Mouse (Mus musculus): Measurements from ENCODE around the gene Ckb. TPM values are rescaled to one million over a fixed set of nuclear protein-coding genes. Genes with fewer than 3 reads are reported as not detected.

Ckb gene
- total RNA-seq, 2 experiments from 2014 or later = 966 to 1,046 TPM

DNA sequence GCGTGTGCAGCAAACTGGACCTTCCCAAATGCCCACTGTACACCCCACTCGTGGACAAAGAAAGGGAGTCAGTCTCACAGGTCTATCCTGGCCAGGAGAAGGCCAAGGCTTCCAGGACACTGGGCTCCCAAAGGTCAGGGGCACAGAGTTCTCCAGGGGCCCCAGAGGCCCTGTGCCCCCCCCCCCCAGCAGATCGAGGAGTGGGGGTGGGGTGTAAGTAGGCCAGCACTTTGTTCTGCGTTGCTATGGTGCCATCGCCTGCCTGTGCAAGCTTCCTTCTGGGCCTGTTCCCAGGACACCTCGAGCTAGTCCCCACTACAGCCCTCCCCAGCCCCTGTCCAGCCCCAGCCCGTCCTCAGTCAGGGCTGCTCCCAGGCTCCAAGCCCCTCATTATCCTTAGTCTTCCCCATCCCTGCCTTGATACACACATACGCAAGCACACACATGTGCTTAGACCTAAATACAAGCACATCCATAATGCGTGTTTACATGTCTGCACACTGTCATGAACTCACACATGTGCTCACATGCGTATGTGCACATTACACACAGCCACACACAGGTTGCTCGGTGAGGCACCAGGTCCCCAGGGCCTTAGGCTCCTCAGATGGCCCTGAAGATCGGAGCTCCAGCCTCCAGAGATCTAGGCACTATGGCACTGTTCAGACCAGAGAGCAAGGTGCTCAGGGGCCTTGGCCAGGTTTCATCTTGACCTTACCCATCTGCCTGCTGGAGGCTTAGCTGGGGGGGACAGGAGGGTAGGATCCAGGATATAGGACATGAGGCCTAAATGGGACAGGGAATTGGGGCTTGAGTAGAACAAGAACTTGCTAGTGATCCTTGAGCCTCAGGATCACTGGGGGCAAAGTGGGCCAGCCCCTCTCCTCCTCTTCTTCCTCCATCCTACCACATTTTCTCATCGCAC lies 23.0 kb upstream of the Ckb start:
- intact Hi-C loops (cut with DNase I) = loop anchor here (5.0 kb wide), 1 partner anchor 43 kb away; no protein-coding TSS in a partner anchor
- DNase-seq (ENCODE audit: extremely low spot score in 1 of 2, low spot score in 2 of 2) = peak; percentile 75 to 80

DNA sequence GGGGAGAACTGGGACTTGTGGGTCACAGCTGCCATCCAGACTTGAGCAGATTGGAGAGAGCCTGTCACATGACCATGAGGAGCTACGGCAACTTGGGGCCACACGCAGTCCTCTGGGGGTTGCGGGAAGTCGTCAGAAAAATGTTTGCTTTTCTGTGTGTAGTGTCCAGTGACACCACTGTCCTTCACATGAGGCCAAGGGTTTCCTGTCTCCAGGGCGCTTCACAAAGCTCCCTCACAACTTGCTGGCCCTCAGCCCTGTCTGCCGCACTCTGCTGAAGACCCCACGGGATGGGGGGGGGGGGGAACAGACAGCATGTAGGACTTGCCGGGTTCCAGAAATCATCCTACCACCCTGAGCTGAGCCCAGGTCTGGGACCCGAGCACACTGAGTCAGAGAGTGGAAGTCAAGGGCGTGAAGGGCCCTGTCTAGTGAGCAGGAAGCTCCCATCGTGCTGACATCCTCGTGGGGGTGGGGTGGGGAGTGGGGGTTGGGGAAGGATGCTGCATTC lies 22.2 kb upstream of the Ckb start:
- peak in 1 of 2 experiments; percentile 66 for DNase-seq (ENCODE audit: extremely low spot score in 1 of 2, low spot score in 2 of 2)
- intact Hi-C loops (cut with DNase I) = no loop called here

- intact Hi-C loops (cut with DNase I) = no loop called here
- peak; percentile 77 to 85 for DNase-seq (ENCODE audit: extremely low spot score in 1 of 2, low spot score in 2 of 2)
These were observed 21.5 kb upstream of the Ckb start for GRCm38 (mm10) chr12:111693341-111694270.

GRCm38 (mm10) chr12:111692899-111693298 lies 20.8 kb upstream of the Ckb start:
- intact Hi-C loops (cut with DNase I) = no loop called here
- DNase-seq (ENCODE audit: extremely low spot score in 1 of 2, low spot score in 2 of 2) = no peak

- intact Hi-C loops (cut with DNase I) = no loop called here
- peak in 1 of 2 experiments; percentile 86 for DNase-seq (ENCODE audit: extremely low spot score in 1 of 2, low spot score in 2 of 2)
These were observed 19.3 kb upstream of the Ckb start for GRCm38 (mm10) chr12:111691346-111691872.

DNA sequence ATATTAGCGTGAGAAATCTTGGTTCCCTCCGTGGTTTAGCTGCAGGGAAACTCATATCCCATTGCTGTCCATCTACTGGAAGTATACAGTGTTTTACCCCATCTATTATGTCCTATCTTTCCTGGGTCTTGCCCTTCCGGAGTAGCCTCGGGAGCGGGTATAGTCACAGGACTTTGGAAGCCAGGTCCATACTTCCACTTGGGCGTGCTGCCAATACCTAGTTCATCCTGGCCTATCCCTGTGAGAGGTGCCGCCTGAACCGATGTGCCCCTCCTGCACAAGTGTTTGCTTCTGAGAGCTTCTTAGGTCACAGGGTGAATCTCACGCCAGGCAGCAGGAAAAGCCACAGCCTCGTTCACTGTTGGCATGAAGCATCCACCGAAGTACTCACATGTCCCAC lies 17.3 kb upstream of the Ckb start:
- intact Hi-C loops (cut with DNase I) = no loop called here
- peak in 1 of 2 experiments; percentile 49 for DNase-seq (ENCODE audit: extremely low spot score in 1 of 2, low spot score in 2 of 2)

GRCm38 (mm10) chr12:111688069-111688428 lies 15.9 kb upstream of the Ckb start:
- DNase-seq (ENCODE audit: extremely low spot score in 1 of 2, low spot score in 2 of 2) = peak in 1 of 2 experiments; percentile 52
- intact Hi-C loops (cut with DNase I) = no loop called here

GRCm38 (mm10) chr12:111687350-111688068 lies 15.4 kb upstream of the Ckb start:
- intact Hi-C loops (cut with DNase I) = no loop called here
- DNase-seq (ENCODE audit: extremely low spot score in 1 of 2, low spot score in 2 of 2) = peak in 1 of 2 experiments; percentile 87

DNA sequence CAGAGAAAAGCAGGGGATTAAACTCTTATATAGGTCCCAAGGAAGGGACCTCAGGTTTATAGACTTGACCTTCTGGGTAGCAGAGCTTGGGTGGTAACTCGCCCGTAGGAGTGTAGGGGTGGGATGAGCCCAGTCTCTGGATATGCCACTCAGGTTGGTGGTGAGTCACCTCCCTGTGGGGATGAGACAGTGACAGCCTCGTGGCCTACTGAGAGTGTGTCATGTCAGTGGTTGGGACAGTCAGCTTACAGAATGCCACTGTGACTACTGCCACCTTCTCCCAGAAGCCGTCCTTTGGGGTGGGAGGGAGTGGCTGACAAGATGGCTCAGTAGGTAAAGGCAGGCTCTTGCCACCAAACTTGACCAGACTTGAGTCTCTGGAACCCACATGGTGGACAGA lies 14.3 kb upstream of the Ckb start:
- intact Hi-C loops (cut with DNase I) = no loop called here

DNA sequence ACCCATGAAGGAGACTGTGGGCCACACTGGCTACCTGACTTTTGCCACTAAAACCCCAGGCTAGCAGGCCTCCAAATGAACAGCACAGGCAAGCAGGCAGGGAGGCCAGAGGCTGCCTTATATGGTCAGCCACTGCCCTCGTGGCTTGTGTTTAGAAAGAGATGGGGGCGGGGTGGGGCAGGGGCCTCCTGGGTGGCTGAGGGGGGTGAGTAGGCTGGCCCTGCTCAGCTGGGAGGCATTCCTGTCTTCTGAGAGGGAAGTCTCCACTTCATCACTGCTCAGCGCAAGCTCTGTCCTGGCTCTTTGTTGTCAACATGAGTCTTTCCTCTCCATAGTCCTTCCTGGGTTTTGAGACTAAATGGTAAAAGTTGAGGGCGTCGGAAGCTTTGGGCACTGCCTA lies 10.7 kb upstream of the Ckb start:
- intact Hi-C loops (cut with DNase I) = no loop called here
- DNase-seq (ENCODE audit: extremely low spot score in 1 of 2, low spot score in 2 of 2) = peak in 1 of 2 experiments; percentile 47

More for the DNA sequence above, 14.3 kb upstream of the Ckb start:
- DNase-seq (ENCODE audit: extremely low spot score in 1 of 2, low spot score in 2 of 2) = peak in 1 of 2 experiments; percentile 20

- DNase-seq (ENCODE audit: extremely low spot score in 1 of 2, low spot score in 2 of 2) = peak in 1 of 2 experiments; percentile 24
These were observed 9.9 kb upstream of the Ckb start for GRCm38 (mm10) chr12:111682003-111682402.

DNA sequence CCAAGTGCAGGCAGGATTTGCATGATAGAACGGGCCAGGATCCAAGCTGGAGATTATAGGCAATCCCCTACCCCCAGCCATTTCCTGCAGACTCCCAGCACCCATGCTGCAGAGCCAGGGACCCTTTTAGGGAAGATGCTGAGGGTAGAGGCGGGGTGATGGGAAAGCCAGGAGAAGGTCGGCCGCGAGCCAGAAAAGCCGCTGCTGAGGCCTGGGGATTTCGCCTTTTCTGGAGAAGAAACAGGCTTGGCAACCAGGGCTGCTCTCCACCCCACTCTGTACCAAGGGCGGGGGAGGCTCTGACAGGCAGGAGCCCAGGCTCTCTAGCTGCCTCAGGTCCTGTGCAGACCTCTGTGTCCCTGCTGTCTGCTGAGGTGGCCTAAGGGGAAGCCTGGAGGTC lies 9.2 kb upstream of the Ckb start:
- peak in 1 of 2 experiments; percentile 25 for DNase-seq (ENCODE audit: extremely low spot score in 1 of 2, low spot score in 2 of 2)
- intact Hi-C loops (cut with DNase I) = no loop called here

More at GRCm38 (mm10) chr12:111682003-111682402, 9.9 kb upstream of the Ckb start:
- intact Hi-C loops (cut with DNase I) = no loop called here

GRCm38 (mm10) chr12:111680661-111681060 lies 8.5 kb upstream of the Ckb start:
- intact Hi-C loops (cut with DNase I) = no loop called here
- peak in 1 of 2 experiments; percentile 22 for DNase-seq (ENCODE audit: extremely low spot score in 1 of 2, low spot score in 2 of 2)

GRCm38 (mm10) chr12:111678997-111679396 lies 6.9 kb upstream of the Ckb start:
- intact Hi-C loops (cut with DNase I) = no loop called here
- no peak for DNase-seq (ENCODE audit: extremely low spot score in 1 of 2, low spot score in 2 of 2)

- intact Hi-C loops (cut with DNase I) = no loop called here
These were observed 6.5 kb upstream of the Ckb start for GRCm38 (mm10) chr12:111678670-111678933.

DNA sequence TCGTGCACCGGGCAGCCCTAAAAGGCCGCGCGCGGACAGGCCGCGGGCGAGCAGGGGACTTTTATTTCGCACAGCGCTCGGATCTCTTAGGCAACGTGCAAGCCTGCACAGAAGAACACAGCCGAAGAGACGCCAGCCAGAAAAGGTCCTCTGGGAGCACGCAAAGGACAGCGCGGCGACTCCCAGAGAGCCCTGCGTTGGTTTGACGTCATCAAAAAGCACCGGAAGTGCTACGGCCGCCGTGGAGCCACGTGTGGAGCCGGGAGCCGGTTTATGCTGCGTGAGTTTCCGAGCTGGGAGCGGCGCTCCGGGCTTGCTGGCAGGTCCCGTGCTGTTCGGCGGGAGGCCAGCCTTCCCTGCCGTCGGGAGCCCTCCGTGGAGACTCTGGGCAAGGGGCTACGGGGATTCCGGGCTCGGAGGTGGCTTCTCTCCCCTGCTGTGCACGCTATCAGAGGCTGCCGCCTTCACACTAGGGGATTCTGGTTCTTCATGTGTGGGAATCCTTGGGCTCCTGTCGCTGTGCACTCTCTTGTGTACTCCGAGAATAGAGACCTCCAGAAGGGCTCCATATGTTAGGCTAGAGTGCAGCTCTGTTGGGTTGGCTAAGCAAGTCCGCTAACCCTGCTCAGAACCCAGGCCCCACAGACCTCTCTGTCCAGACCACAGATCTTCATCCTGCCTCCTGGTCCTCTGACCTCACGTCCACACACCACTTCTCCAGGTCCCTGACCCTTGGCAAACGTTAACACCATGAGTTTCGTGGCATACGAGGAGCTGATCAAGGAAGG lies 5.9 kb upstream of the Ckb start, which contains the start of gene Trmt61a:
TSS of gene Trmt61a (plus strand) at position 224 of the 788 bp plus-strand sequence.
- intact Hi-C loops (cut with DNase I) = no loop called here
- DNase-seq (ENCODE audit: extremely low spot score in 1 of 2, low spot score in 2 of 2) = peak; percentile 88 to 95

More at GRCm38 (mm10) chr12:111678670-111678933, 6.5 kb upstream of the Ckb start:
- DNase-seq (ENCODE audit: extremely low spot score in 1 of 2, low spot score in 2 of 2) = no peak

GRCm38 (mm10) chr12:111677421-111677820 lies 5.3 kb upstream of the Ckb start:
- intact Hi-C loops (cut with DNase I) = no loop called here
- DNase-seq (ENCODE audit: extremely low spot score in 1 of 2, low spot score in 2 of 2) = peak in 1 of 2 experiments; percentile 64

Measured in left cerebral cortex, postnatal 10 days (tissue).